Mouse (Mus musculus): Measurements from ENCODE around the gene Zmiz2. TPM values are rescaled to one million over a fixed set of nuclear protein-coding genes. Genes with fewer than 3 reads are reported as not detected.

Gene Zmiz2
- total and polyA plus RNA-seq, 3 experiments = 10.6 to 238 (median 46.3) TPM

- in situ Hi-C loops (cut with MboI; ENCODE audit: low pct_ligation_motif_present, low pct_unique_long_range_greater_than_20kb, low sequenced_read_pairs) = loop anchor here (5.0 kb wide), 1 partner anchor 41 kb away; no protein-coding TSS in a partner anchor
- H3K9me3 ChIP-seq (replicated peaks; ENCODE audit: low read length) = no peaks in the 10 kb centered on the region
- H3K36me3 ChIP-seq (replicated peaks in 1 of 2; ENCODE audit: control insufficient read depth in 1 of 2, insufficient read depth in 1 of 2, low read length in 1 of 2) = peaks cover 89 to 90% of the 10 kb centered on the region in 2 experiments
- no peak for TF ChIP-seq TCF12 (IDR thresholded peaks at IDR 0.05; ENCODE audit: low read depth, low read length)
- TF ChIP-seq UBTF (IDR thresholded peaks at IDR 0.05; ENCODE audit: low read depth, low read length) = no peak
- no peak for TF ChIP-seq USF2 (conservative IDR thresholded peaks at IDR 0.05; ENCODE audit: low read depth, low read length)
- no peak for TF ChIP-seq GABPA (IDR thresholded peaks at IDR 0.05; ENCODE audit: insufficient replicate concordance, low read depth, low read length)
- no peak overlapping the region for H3K27ac ChIP-seq (ENCODE audit: insufficient read depth, low read depth)
- H3K27me3 ChIP-seq (replicated peaks) = no peaks in the 10 kb centered on the region
- no peaks in the 10 kb centered on the region for H3K79me2 ChIP-seq (replicated peaks; ENCODE audit: control insufficient read depth, extremely low read depth, insufficient read depth, poor library complexity, severe bottlenecking)
- dilution Hi-C loops (cut with MboI; ENCODE audit: extremely low pct_ligation_motif_present, extremely low pct_unique_long_range_greater_than_20kb, low sequenced_read_pairs) = no loop called here
- no peak overlapping the region for H3K9ac ChIP-seq (ENCODE audit: insufficient read depth, low read depth)
- no peak for DNase-seq (ENCODE audit: extremely low read depth)
- H3K4me2 ChIP-seq (ENCODE audit: insufficient read depth, low read depth, poor library complexity, severe bottlenecking) = no peak overlapping the region
- no peaks in the 10 kb centered on the region for H3K4me1 ChIP-seq (ENCODE audit: control insufficient read depth in 1 of 2, insufficient read depth in 2 of 2)
- no peak overlapping the region for H3K4me3 ChIP-seq (replicated peaks in 1 of 3; ENCODE audit: low read depth in 2 of 3, low read length in 2 of 3, poor library complexity in 1 of 3)
Observed at GRCm38 (mm10) chr11:6348681-6349200, 40.1 kb upstream of the Zmiz2 start.

GRCm38 (mm10) chr11:6349586-6349985 is 39.3 kb upstream of the Zmiz2 start:
- no peak for TF ChIP-seq ZKSCAN1 (IDR thresholded peaks at IDR 0.05; ENCODE audit: borderline replicate concordance, low read depth, low read length)
- no peak for TF ChIP-seq POLR2A (IDR thresholded peaks at IDR 0.05; ENCODE audit: low read depth, low read length)
- TF ChIP-seq SIN3A (IDR thresholded peaks at IDR 0.05; ENCODE audit: low read length) = no peak
- TF ChIP-seq HCFC1 (IDR thresholded peaks at IDR 0.05; ENCODE audit: low read depth, low read length) = no peak
- TF ChIP-seq MAZ (IDR thresholded peaks at IDR 0.05; ENCODE audit: low read depth, low read length) = no peak
- no peak for TF ChIP-seq POLR2AphosphoS2 (IDR thresholded peaks at IDR 0.05; ENCODE audit: low read depth, low read length)
- TF ChIP-seq EP300 (IDR thresholded peaks at IDR 0.05; ENCODE audit: low read length) = no peak
- no peak for TF ChIP-seq ZMIZ1 (IDR thresholded peaks at IDR 0.05; ENCODE audit: low read depth, low read length)
- TF ChIP-seq IRF4 (IDR thresholded peaks at IDR 0.05; ENCODE audit: low read depth, low read length) = no peak
- TF ChIP-seq SMC3 (IDR thresholded peaks at IDR 0.05; ENCODE audit: low read depth, low read length) = no peak
- no peak for TF ChIP-seq MEF2A (IDR thresholded peaks at IDR 0.05; ENCODE audit: borderline replicate concordance, low read depth, low read length)
- no peak for TF ChIP-seq GABPA (IDR thresholded peaks at IDR 0.05; ENCODE audit: insufficient replicate concordance, low read depth, low read length)
- H3K36me3 ChIP-seq (replicated peaks in 1 of 2; ENCODE audit: control insufficient read depth in 1 of 2, insufficient read depth in 1 of 2, low read length in 1 of 2) = peaks cover 88% of the 10 kb centered on the region in 2 experiments
- H3K9ac ChIP-seq (ENCODE audit: insufficient read depth, low read depth) = no peak overlapping the region
- H3K4me3 ChIP-seq (replicated peaks in 1 of 3; ENCODE audit: low read depth in 2 of 3, low read length in 2 of 3, poor library complexity in 1 of 3) = no peak overlapping the region
- H3K79me2 ChIP-seq (replicated peaks; ENCODE audit: control insufficient read depth, extremely low read depth, insufficient read depth, poor library complexity, severe bottlenecking) = no peaks in the 10 kb centered on the region
- H3K9me3 ChIP-seq (replicated peaks; ENCODE audit: low read length) = no peaks in the 10 kb centered on the region
- H3K27me3 ChIP-seq (replicated peaks) = no peaks in the 10 kb centered on the region
- dilution Hi-C loops (cut with MboI; ENCODE audit: extremely low pct_ligation_motif_present, extremely low pct_unique_long_range_greater_than_20kb, low sequenced_read_pairs) = no loop called here
- in situ Hi-C loops (cut with MboI; ENCODE audit: low pct_ligation_motif_present, low pct_unique_long_range_greater_than_20kb, low sequenced_read_pairs) = loop anchor here (5.0 kb wide), 1 partner anchor 42 kb away; no protein-coding TSS in a partner anchor
- no peaks in the 10 kb centered on the region for H3K4me1 ChIP-seq (ENCODE audit: control insufficient read depth in 1 of 2, insufficient read depth in 2 of 2)
- DNase-seq (ENCODE audit: extremely low read depth) = no peak
- no peak overlapping the region for H3K4me2 ChIP-seq (ENCODE audit: insufficient read depth, low read depth, poor library complexity, severe bottlenecking)
- no peak overlapping the region for H3K27ac ChIP-seq (ENCODE audit: insufficient read depth, low read depth)
